Mouse (Mus musculus) heart, postnatal 25 days (tissue): Measurements from ENCODE around the gene Rbm47. TPM values are rescaled to one million over a fixed set of nuclear protein-coding genes. Genes with fewer than 3 reads are reported as not detected.
"Not testable (repeated sequence)": the region's sequence is repeated elsewhere in the genome, so short reads cannot be mapped to it uniquely, and the experiment has no call there.

Source experiments
- DNase-seq: peaks from one replicate; pipeline ENCODE4 v3.0.0; 2022; ENCODE audit warnings: low spot score
- intact Hi-C: fragments of 180-260 bp; cut with DNase I; formaldehyde crosslinking; loops from one replicate; pipeline ENCODE4 v1.15.1; 2025
- total RNA-seq, 2 experiments: library from RNA; stranded (reverse); gene quantifications; 2 replicates each; pipeline ENCODE4 v1.2.3; 2021

The Rbm47 gene
- total RNA-seq, result 1 to 10 TPM; 1.7 to 2.8 TPM

- DNase-seq, result no peak
- intact Hi-C loops, result no loop called here
These were observed at the start of gene Rbm47 for GRCm38 (mm10) chr5:66173018-66173417. Rbm47 (minus strand) TSS chr5:66173118.

- intact Hi-C loops, result no loop called here
- DNase-seq, result no peak
These were observed 47.7 kb upstream of the Rbm47 start for GRCm38 (mm10) chr5:66220620-66221019.

GRCm38 (mm10) chr5:66219692-66220091, 46.8 kb upstream of the Rbm47 start:
- no peak for DNase-seq
- intact Hi-C loops, result no loop called here

- no peak for DNase-seq
- intact Hi-C loops, result no loop called here
These were observed 42.8 kb upstream of the Rbm47 start for GRCm38 (mm10) chr5:66215569-66216277.

GRCm38 (mm10) chr5:66214395-66214935, 41.5 kb upstream of the Rbm47 start:
- DNase-seq, result no peak
- intact Hi-C loops, result no loop called here

- no peak for DNase-seq
- intact Hi-C loops, result no loop called here
These were observed 36.7 kb upstream of the Rbm47 start for GRCm38 (mm10) chr5:66209532-66210176.

GRCm38 (mm10) chr5:66204966-66205365, 32.0 kb upstream of the Rbm47 start:
- DNase-seq, result no peak
- intact Hi-C loops, result no loop called here

GRCm38 (mm10) chr5:66203424-66203823, 30.5 kb upstream of the Rbm47 start:
- DNase-seq, result no peak
- intact Hi-C loops, result no loop called here

- intact Hi-C loops, result no loop called here
- no peak for DNase-seq
These were observed 27.1 kb upstream of the Rbm47 start for GRCm38 (mm10) chr5:66200044-66200443.

GRCm38 (mm10) chr5:66195323-66195722, 22.4 kb upstream of the Rbm47 start:
- DNase-seq, result no peak
- intact Hi-C loops, result no loop called here

- intact Hi-C loops, result no loop called here
- no peak for DNase-seq
These were observed 20.4 kb upstream of the Rbm47 start for GRCm38 (mm10) chr5:66193218-66193846.

GRCm38 (mm10) chr5:66191185-66191503, 18.2 kb upstream of the Rbm47 start:
- intact Hi-C loops, result no loop called here
- no peak for DNase-seq

GRCm38 (mm10) chr5:66190481-66191184, 17.7 kb upstream of the Rbm47 start:
- no peak for DNase-seq
- intact Hi-C loops, result no loop called here

GRCm38 (mm10) chr5:66188591-66188990, 15.7 kb upstream of the Rbm47 start:
- DNase-seq, intact Hi-C loops: not testable (repeated sequence)

- no peak for DNase-seq
- intact Hi-C loops, result no loop called here
These were observed 9.2 kb upstream of the Rbm47 start for GRCm38 (mm10) chr5:66182156-66182555.

GRCm38 (mm10) chr5:66174160-66174837, 1.4 kb upstream of the Rbm47 start:
- intact Hi-C loops, result no loop called here
- no peak for DNase-seq

- intact Hi-C loops, result no loop called here
- no peak for DNase-seq
These were observed 2.3 kb downstream of the Rbm47 start for GRCm38 (mm10) chr5:66170591-66170990.

- intact Hi-C loops, result no loop called here
- DNase-seq, result no peak
These were observed 3.8 kb downstream of the Rbm47 start for GRCm38 (mm10) chr5:66169099-66169485.

GRCm38 (mm10) chr5:66168462-66169098, 4.3 kb downstream of the Rbm47 start:
- intact Hi-C loops, result no loop called here
- DNase-seq, result no peak

GRCm38 (mm10) chr5:66166931-66167330, 6.0 kb downstream of the Rbm47 start:
- intact Hi-C loops, result no loop called here
- DNase-seq, result no peak
